Mouse (Mus musculus) left cerebral cortex, postnatal 14 days (tissue): Measurements from ENCODE around the gene Noct. TPM values are rescaled to one million over a fixed set of nuclear protein-coding genes. Genes with fewer than 3 reads are reported as not detected.
A peak's percentile ranks its signal among the peaks of the same experiment; 100 is the strongest.

Experiments
- DNase-seq, 2 experiments: peaks; one replicate each; pipeline ENCODE4 v3.0.0; 2021 to 2022; ENCODE audit warnings: low spot score in 2 of 2, mixed read lengths in 1 of 2
- intact Hi-C: fragments of 180-260 bp; cut with DNase I; formaldehyde crosslinking; loops from one replicate; pipeline ENCODE4 v1.15.1; 2025
- total RNA-seq, 2 experiments: library from RNA; stranded (reverse); gene quantifications; 2 replicates each; pipeline ENCODE4 v1.2.3; 2021

Noct gene
- total RNA-seq, 2 experiments from 2014 or later: 51.0 to 52.6 TPM

- intact Hi-C loops: no loop called here
- DNase-seq: no peak
Measured at GRCm38 (mm10) chr3:51252689-51253402, 28.6 kb downstream of the Noct start.

DNA sequence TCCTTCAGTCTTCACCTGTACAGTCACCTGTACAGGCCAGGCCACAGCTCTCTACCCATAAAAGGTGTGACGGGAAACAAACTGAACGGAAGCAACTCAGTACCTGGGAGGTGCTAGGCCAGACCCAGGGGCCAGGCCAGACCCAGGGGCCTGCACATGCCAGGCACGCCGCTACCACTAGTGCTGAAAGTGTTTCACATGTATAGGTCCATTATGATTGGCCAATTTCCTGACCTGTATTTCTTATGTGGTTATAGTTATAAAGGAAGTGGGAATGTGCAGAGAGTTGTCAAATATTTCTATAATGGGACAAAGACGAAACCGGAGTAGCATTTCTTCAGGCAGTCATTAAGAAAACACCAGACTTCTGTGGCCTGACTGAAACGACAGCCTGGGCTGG, 30.5 kb downstream of the Noct start:
- intact Hi-C loops: no loop called here
- DNase-seq: no peak

DNA sequence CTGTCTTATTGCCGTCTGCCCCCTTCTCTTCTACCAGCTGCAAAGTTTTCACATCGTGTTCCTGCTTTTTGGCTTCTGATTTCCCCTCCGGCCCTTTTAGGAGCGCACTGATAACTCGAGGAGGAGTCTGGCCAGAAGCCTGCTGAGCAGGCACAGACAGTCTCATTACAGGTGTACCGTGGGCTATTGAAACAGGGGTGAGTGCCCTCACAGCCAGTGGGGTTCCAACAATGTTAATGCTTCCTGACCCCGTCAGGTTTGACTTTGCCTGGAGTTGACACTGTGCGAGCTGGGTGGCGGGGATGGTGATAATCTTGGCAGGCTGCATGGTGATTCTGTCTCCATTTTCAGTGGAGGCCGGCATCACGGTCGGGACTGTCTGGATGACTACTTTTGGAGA, 32.2 kb downstream of the Noct start:
- intact Hi-C loops: no loop called here
- no peak for DNase-seq

- intact Hi-C loops: no loop called here
- no peak for DNase-seq
Measured at GRCm38 (mm10) chr3:51258070-51258469, 33.8 kb downstream of the Noct start.

DNA sequence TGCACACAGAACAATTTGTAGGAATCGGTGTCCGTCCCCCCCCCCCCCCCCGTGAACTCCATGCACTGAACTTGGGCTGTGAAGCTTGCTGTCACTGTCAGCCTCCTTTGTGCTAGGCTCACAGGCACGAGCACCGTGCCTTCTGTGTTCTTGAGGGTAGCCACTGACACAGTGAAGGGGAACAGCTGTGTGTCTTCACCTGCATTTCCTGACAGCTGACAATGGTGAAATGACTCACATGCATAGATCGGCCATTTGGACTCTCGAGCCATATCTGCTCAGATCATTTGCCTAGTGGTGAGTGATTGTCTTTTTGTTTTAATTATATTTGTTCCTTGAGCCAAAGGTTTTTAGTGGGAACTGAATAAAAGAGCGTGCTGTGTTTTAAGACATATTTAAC, 38.7 kb downstream of the Noct start:
- intact Hi-C loops: no loop called here
- no peak for DNase-seq

GRCm38 (mm10) chr3:51268434-51268833, 44.2 kb downstream of the Noct start:
- no peak for DNase-seq
- intact Hi-C loops: no loop called here

DNA sequence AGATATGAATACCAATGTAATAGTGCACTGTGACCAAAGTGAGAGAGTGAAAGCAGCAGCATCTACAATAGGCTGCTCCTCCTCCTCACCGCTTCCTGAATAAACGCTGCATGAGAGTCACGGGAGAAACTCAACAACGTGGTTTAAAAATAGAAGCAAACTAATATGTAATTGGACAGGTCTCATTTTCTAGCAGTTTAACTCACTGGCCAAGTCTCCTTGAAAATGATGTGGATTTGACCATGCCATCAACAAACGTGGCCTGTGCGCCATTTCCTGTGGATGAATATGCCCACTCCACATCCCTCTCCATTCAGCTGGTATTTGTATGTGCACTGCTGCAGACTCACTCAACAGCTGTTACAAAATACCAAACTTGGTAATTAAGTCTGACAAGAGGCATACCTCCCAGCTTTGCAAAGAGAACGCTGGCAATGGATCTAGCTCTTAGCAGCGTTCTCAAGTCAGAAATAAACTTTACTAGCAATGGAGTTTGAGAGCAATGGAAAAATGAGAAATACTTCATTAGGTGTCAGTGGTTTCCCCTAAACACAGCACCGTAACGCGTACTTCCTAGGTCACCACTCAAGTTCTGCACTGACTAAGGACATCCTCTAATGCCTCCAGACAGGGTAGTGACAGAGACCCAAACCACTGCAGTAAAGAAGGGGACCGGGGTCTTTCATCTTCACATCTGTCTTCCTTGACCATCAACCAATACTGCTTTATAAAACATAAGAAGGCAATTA, 46.0 kb downstream of the Noct start:
- intact Hi-C loops: no loop called here
- DNase-seq: no peak

GRCm38 (mm10) chr3:51275956-51276398, 51.7 kb downstream of the Noct start:
- peak; percentile 98 to 99 for DNase-seq
- intact Hi-C loops: loop anchor here (5.0 kb wide), 2 partner anchors 44 to 66 kb away; partner anchors contain the start of gene Elf2

DNA sequence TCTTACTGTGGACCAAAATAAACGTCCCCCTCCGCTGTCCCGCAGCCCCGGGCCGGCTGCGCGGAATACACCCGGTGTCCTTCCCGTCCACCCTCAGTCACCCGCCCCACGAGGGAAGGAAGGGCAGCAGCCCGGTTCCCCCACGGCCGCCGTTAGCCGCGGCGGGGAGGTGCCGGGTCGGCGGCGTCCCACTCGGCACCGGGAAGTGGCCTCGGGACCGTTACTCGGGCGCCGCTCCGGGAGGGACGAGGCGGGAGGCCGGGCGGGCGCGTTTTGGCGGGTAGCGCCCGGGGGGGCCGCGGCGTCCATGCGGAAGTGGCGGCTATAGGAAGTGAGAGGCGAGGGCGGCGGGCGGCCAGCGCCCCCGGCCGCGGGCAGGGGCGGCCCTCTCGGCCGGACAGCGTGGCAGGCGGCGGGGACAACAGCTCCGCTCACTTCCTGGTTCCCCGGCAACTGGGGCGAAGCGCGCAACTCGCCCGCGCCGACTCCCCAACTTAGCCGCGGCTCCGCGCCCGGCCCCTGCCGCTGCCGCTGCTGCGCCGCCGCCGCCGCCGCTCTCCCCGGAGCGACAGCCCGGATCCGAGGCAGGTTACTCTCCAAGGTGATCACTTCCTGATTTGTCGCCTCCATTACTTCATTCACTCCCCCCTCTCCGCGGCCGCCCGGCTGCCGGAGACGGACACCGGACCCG, 52.3 kb downstream of the Noct start:
- peak; percentile 36 to 37 for DNase-seq
- intact Hi-C loops: loop anchor here (5.0 kb wide), 2 partner anchors 44 to 66 kb away; partner anchors contain the start of gene Elf2

DNA sequence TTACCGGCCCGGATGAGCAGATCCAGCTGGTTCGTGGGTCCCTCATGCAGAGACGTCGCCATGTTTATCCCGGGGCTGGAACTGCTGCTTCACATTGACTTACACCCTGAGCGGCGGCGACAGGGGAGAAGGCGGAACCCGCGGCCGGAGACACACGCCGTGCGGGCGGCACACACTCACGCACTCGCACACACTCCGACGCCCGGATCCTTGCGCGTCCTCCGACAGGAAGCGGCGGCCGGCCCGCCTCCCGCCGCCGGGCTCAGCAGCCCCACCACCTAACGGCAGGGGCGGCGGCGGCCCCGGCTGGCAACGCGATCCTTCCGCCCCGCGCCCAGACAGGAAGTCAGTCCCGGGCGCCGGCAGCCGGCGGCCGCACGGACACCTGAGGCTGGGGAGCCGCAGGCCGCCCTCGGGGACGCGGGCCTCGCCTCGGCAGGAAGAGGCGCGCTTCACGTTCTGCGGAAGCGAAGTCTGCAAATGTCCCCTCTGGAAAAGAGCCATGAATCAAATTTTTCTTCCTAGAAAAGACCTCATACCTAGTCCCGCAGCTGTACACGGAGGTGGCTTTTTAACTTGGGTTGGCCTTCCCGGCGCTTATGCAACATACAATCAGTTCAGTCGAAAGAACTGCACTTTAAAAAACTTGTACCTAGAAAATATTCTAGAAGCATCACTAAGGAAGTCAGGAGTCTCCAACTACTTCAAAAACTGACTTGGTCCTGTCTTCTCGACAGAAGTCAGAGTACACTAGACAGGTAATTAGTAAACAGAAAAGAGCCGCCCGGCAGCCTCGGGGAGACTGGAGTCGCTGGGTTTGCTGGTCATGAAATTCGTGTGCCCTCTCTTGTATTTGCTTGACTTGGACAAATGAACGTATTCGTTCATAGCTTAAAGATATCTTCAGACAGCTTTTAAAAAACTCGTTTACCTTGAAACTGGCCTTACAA, 53.2 kb downstream of the Noct start:
- intact Hi-C loops: loop anchor here (5.0 kb wide), 2 partner anchors 45 to 65 kb away; partner anchors contain the start of gene Elf2
- peak; percentile 83 to 85 for DNase-seq

DNA sequence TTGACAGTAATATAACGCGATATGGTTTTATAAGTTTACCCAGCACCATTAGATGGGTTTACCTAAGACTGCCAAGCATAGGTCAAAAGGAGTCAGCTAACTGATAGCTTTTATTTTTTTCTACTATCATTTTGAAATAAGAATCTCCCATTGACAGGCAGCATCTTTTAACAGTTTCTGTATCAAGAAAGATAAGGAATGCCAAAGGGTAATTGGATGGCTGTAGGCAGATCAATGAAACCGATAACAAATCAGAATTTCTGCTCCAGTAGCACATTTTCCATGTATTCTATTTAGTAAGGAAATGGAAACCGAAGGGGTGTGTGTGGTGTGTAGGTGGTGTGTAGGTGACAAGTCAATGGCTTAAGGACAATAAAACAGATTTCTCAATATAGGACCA, 54.2 kb downstream of the Noct start:
- intact Hi-C loops: loop anchor here (5.0 kb wide), 2 partner anchors 46 to 64 kb away; partner anchors contain the start of gene Elf2
- DNase-seq: no peak

DNA sequence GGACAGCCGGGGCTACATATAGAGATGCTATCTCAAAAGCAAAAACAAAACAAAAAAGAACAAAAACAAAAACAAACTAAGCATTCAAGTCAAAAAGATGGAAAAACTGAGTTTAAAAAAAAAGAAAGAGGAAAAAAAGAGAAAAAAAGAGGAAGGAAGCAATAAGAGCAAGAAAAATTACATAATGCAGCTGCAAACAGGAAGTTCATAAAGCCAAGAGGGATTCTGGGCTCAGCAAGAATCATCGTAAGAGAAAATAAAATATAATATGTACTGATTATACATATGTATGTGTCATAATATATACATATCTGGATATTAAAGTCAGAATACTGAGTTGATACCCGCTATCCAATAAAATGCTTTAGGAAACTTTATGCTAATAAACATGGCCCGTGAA, 57.5 kb downstream of the Noct start:
- intact Hi-C loops: no loop called here
- DNase-seq: no peak

DNA sequence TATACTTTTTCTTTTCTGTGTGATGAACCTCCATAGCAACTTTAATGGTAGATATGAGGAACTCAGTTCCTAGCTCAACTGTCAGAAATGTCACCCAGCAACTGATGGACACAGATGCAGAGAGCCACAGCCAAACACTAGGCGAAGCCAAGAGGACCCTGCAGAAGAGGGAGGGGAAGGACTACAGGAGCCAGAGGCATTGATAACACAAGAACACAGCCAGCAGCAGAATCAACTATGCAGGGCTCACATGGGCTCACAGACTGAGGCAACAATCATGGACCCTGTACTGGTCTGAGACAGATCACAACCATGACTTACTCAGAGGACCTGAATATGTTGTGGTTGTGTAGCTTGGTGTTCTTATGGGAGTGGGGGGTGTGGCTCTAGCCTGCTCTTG, 60.1 kb downstream of the Noct start:
- no peak for DNase-seq
- intact Hi-C loops: no loop called here

DNA sequence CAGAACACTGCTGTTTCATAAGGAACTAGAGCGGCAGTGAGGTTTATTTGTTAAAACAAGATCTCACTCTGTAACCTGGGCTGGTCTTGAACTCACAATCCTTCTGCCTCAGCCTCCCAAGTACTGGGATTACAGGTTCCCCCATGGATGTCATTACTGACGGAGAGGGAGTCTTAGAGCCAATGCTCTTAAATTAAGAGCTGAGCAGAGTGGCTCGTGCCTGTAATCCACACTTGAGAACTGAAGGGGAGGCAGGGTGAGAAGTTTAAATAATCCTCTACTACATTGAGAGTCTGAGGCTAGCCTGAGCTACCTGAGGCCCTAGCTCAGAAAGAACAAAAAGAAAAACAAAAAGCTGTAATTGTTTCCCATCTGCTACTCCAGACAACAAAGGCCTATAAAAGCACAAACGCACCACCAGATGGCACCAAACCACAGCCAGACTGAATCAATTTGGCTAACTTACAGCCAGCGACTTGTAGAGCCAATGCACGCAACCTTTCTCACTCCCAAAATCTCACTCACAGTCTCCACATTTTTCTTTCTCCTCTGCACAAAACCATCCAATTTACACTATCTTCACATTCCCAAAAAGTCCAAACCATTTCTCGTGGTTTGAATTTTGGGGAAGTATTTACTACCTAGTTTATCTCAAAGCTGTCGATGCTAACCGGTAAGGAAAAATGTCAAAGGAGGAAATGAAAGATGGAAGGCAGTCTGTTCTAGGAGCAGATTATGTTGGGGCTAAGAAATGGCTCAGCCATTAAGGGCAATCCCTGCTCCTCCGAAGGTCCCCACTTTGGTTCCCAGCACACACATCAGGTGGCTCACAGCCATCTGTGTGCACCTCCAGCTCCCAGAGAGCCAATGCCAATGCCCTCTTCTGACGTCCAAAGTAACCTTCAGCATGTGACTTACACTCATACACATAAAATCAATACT, 64.9 kb downstream of the Noct start:
- intact Hi-C loops: loop anchor here (2.0 kb wide), 1 partner anchor 76 kb away; no protein-coding TSS in a partner anchor
- peak; percentile 89 for DNase-seq

GRCm38 (mm10) chr3:51294251-51294650, 70.0 kb downstream of the Noct start:
- intact Hi-C loops: loop anchor here (5.0 kb wide), 1 partner anchor 38 kb away; no protein-coding TSS in a partner anchor
- no peak for DNase-seq

DNA sequence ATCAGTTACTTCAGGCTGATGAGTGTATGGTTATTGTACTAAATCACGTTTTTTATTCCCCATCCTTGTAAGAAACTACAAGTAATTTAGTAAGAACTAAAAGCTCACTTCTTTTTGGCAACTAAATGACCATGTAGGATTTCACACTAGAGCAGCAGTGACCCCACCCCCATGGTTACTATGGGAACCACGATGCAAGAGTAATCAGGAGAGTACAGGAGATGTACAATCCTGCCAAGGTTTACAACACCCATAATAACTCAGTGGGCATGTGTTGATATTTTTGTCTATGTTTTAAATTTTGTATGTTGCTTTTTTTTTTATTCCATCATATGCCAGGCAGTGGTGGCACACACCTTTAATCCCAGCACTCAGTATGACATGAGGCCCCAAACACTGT, 71.0 kb downstream of the Noct start:
- intact Hi-C loops: no loop called here
- DNase-seq: peak; percentile 55 to 67

GRCm38 (mm10) chr3:51296790-51297189, 72.5 kb downstream of the Noct start:
- intact Hi-C loops: no loop called here
- no peak for DNase-seq
